Mouse (Mus musculus) cerebellum, adult 2 months (tissue): ENCODE results near the gene BC037034.

Experiments used
- CTCF ChIP-seq: fragments of 200-500 bp; IDR thresholded peaks from 2 replicates; pipeline ENCODE4 v1.5.1; 2011; ENCODE audit warnings: low read depth, mild to moderate bottlenecking, control low read depth, low read length, moderate library complexity, borderline replicate concordance; ENCODE audit not compliant: insufficient read depth
- POLR2A ChIP-seq: fragments of 200-500 bp; IDR thresholded peaks from 2 replicates; pipeline ENCODE4 v1.6.1; 2011; ENCODE audit warnings: low read length, control low read depth, borderline replicate concordance; ENCODE audit not compliant: insufficient read depth

GRCm38 (mm10) chr5:138299613-138300012 is 35.8 kb upstream of the BC037034 start:
- TF ChIP-seq POLR2A (no peak), CTCF (no peak)
